Mouse (Mus musculus): ENCODE measurements around the gene Aplp1. TPM values are rescaled to one million over a fixed set of nuclear protein-coding genes. Genes with fewer than 3 reads are reported as not detected.
A peak's percentile ranks its signal among the peaks of the same experiment; 100 is the strongest.
"Not testable (repeated sequence)": the region's sequence is repeated elsewhere in the genome, so short reads cannot be mapped to it uniquely, and the experiment has no call there.

Aplp1 gene
- total RNA-seq (2021) = 100 to 1,000 TPM; 981 to 987 TPM
- long read RNA-seq, experiment 1, transcript Aplp1-201 (17 exons, 2,343 nt) = major isoform, 1,341 of 1,493 reads
- long read RNA-seq, experiment 1, partial matches to known transcripts = 109 of 1,493 reads
- long read RNA-seq, experiment 1, other reads (novel, unspliced or antisense) = 43 of 1,493 reads
- long read RNA-seq, experiment 2, transcript Aplp1-201 (17 exons, 2,343 nt) = major isoform, 1,528 of 1,724 reads
- long read RNA-seq, experiment 2, partial matches to known transcripts = 155 of 1,724 reads
- long read RNA-seq, experiment 2, other reads (novel, unspliced or antisense) = 41 of 1,724 reads

- DNase-seq (ENCODE audit: low spot score in 2 of 2) = peak; percentile 69 to 73
These were observed at the start of gene Aplp1 for GRCm38 (mm10) chr7:30444971-30445751. Gene Aplp1, minus strand, starts transcription at chr7:30445535.

- DNase-seq (ENCODE audit: low spot score in 2 of 2) = no peak
These were observed 48.1 kb upstream of the Aplp1 start, which contains the start of gene Prodh2 for GRCm38 (mm10) chr7:30493401-30493931. Gene Prodh2, plus strand, starts transcription at chr7:30493622.

- DNase-seq (ENCODE audit: low spot score in 2 of 2) = peak; percentile 79 to 89
These were observed 47.4 kb upstream of the Aplp1 start for GRCm38 (mm10) chr7:30492765-30493164.

- DNase-seq (ENCODE audit: low spot score in 2 of 2) = no peak
These were observed 45.6 kb upstream of the Aplp1 start for GRCm38 (mm10) chr7:30490957-30491307.

- peak; percentile 60 to 70 for DNase-seq (ENCODE audit: low spot score in 2 of 2)
These were observed 45.1 kb upstream of the Aplp1 start for GRCm38 (mm10) chr7:30490251-30490956.

GRCm38 (mm10) chr7:30484250-30484649, 38.9 kb upstream of the Aplp1 start:
- DNase-seq (ENCODE audit: low spot score in 2 of 2) = no peak

- DNase-seq (ENCODE audit: low spot score in 2 of 2) = no peak
These were observed 32.4 kb upstream of the Aplp1 start for GRCm38 (mm10) chr7:30477415-30478381.

- not testable (repeated sequence) for DNase-seq (ENCODE audit: low spot score in 2 of 2)
These were observed 30.8 kb upstream of the Aplp1 start for GRCm38 (mm10) chr7:30476136-30476535.

- DNase-seq (ENCODE audit: low spot score in 2 of 2) = no peak
These were observed 29.7 kb upstream of the Aplp1 start for GRCm38 (mm10) chr7:30474999-30475398.

GRCm38 (mm10) chr7:30472411-30472810, 27.1 kb upstream of the Aplp1 start:
- peak in 1 of 2 experiments; percentile 55 for DNase-seq (ENCODE audit: low spot score in 2 of 2)

GRCm38 (mm10) chr7:30464816-30465300, 19.5 kb upstream of the Aplp1 start:
- no peak for DNase-seq (ENCODE audit: low spot score in 2 of 2)

- DNase-seq (ENCODE audit: low spot score in 2 of 2) = no peak
These were observed 18.7 kb upstream of the Aplp1 start for GRCm38 (mm10) chr7:30463996-30464395.

GRCm38 (mm10) chr7:30463568-30463967, 18.2 kb upstream of the Aplp1 start:
- DNase-seq (ENCODE audit: low spot score in 2 of 2) = no peak

GRCm38 (mm10) chr7:30459484-30459883, 14.1 kb upstream of the Aplp1 start:
- DNase-seq (ENCODE audit: low spot score in 2 of 2) = no peak

GRCm38 (mm10) chr7:30457629-30458330, 12.4 kb upstream of the Aplp1 start, which contains the start of the genes Kirrel2 and Nphs1:
Gene Kirrel2, minus strand, starts transcription at chr7:30457690.
Gene Nphs1, plus strand, starts transcription at chr7:30458315.
- DNase-seq (ENCODE audit: low spot score in 2 of 2) = peak; percentile 73 to 74

GRCm38 (mm10) chr7:30456911-30457628, 11.7 kb upstream of the Aplp1 start:
- no peak for DNase-seq (ENCODE audit: low spot score in 2 of 2)

- DNase-seq (ENCODE audit: low spot score in 2 of 2) = no peak
These were observed 11.2 kb upstream of the Aplp1 start for GRCm38 (mm10) chr7:30456487-30456886.

GRCm38 (mm10) chr7:30454259-30454658, 8.9 kb upstream of the Aplp1 start:
- no peak for DNase-seq (ENCODE audit: low spot score in 2 of 2)

- DNase-seq (ENCODE audit: low spot score in 2 of 2) = no peak
These were observed 8.4 kb upstream of the Aplp1 start for GRCm38 (mm10) chr7:30453766-30454165.

Data from layer of hippocampus, postnatal 14 days (tissue).